Mouse (Mus musculus): ENCODE results near the gene Gldc.
A peak's percentile ranks its signal among the peaks of the same experiment; 100 is the strongest.
"Not testable (repeated sequence)": the region's sequence is repeated elsewhere in the genome, so short reads cannot be mapped to it uniquely, and the experiment has no call there.

Gene Gldc

GRCm38 (mm10) chr19:30174919-30175571, at the start of gene Gldc:
Gene Gldc (minus strand): TSS chr19:30175429.
- DNase-seq (ENCODE audit: extremely low spot score, low spot score): peak; percentile 81

- DNase-seq (ENCODE audit: extremely low spot score, low spot score): not testable (repeated sequence)
Observed at GRCm38 (mm10) chr19:30222593-30222992, 47.4 kb upstream of the Gldc start.

GRCm38 (mm10) chr19:30217335-30217734, 42.1 kb upstream of the Gldc start:
- DNase-seq (ENCODE audit: extremely low spot score, low spot score): peak; percentile 75

GRCm38 (mm10) chr19:30216186-30216585, 41.0 kb upstream of the Gldc start:
- DNase-seq (ENCODE audit: extremely low spot score, low spot score): no peak

GRCm38 (mm10) chr19:30215736-30216135, 40.5 kb upstream of the Gldc start:
- DNase-seq (ENCODE audit: extremely low spot score, low spot score): not testable (repeated sequence)

GRCm38 (mm10) chr19:30214026-30214425, 38.8 kb upstream of the Gldc start:
- no peak for DNase-seq (ENCODE audit: extremely low spot score, low spot score)

- DNase-seq (ENCODE audit: extremely low spot score, low spot score): not testable (repeated sequence)
Observed at GRCm38 (mm10) chr19:30209006-30209405, 33.8 kb upstream of the Gldc start.

GRCm38 (mm10) chr19:30206981-30207380, 31.8 kb upstream of the Gldc start:
- no peak for DNase-seq (ENCODE audit: extremely low spot score, low spot score)

- no peak for DNase-seq (ENCODE audit: extremely low spot score, low spot score)
Observed at GRCm38 (mm10) chr19:30205874-30206273, 30.6 kb upstream of the Gldc start.

- DNase-seq (ENCODE audit: extremely low spot score, low spot score): peak; percentile 65
Observed at GRCm38 (mm10) chr19:30205159-30205816, 30.1 kb upstream of the Gldc start.

- no peak for DNase-seq (ENCODE audit: extremely low spot score, low spot score)
Observed at GRCm38 (mm10) chr19:30202177-30202576, 26.9 kb upstream of the Gldc start.

GRCm38 (mm10) chr19:30194999-30195398, 19.8 kb upstream of the Gldc start:
- no peak for DNase-seq (ENCODE audit: extremely low spot score, low spot score)

- DNase-seq (ENCODE audit: extremely low spot score, low spot score): no peak
Observed at GRCm38 (mm10) chr19:30187232-30187631, 12.0 kb upstream of the Gldc start.

- DNase-seq (ENCODE audit: extremely low spot score, low spot score): no peak
Observed at GRCm38 (mm10) chr19:30185536-30185935, 10.3 kb upstream of the Gldc start.

- no peak for DNase-seq (ENCODE audit: extremely low spot score, low spot score)
Observed at GRCm38 (mm10) chr19:30179979-30180378, 4.8 kb upstream of the Gldc start.

GRCm38 (mm10) chr19:30174074-30174670, 1.1 kb downstream of the Gldc start:
- DNase-seq (ENCODE audit: extremely low spot score, low spot score): peak; percentile 51

- DNase-seq (ENCODE audit: extremely low spot score, low spot score): no peak
Observed at GRCm38 (mm10) chr19:30171346-30172055, 3.7 kb downstream of the Gldc start.

- DNase-seq (ENCODE audit: extremely low spot score, low spot score): no peak
Observed at GRCm38 (mm10) chr19:30170319-30170718, 4.9 kb downstream of the Gldc start.

- no peak for DNase-seq (ENCODE audit: extremely low spot score, low spot score)
Observed at GRCm38 (mm10) chr19:30166801-30167505, 8.3 kb downstream of the Gldc start.

GRCm38 (mm10) chr19:30164228-30164627, 11.0 kb downstream of the Gldc start:
- DNase-seq (ENCODE audit: extremely low spot score, low spot score): no peak

- no peak for DNase-seq (ENCODE audit: extremely low spot score, low spot score)
Observed at GRCm38 (mm10) chr19:30162808-30163207, 12.4 kb downstream of the Gldc start.
